Mouse (Mus musculus) large intestine, adult 2 months (tissue): ENCODE measurements at regions not wholly inside any gene's neighbourhood (a gene's known extent, or its start where the extent isn't known, plus 50 kb on each side); places are given as distances from the start of the nearest gene placed in this dataset.

Experiments
- DNase-seq: peaks from one replicate; pipeline ENCODE4 v3.0.0-alpha.2; 2012; ENCODE audit warnings: low read depth, low spot score
- WGBS: fragments of 180-500 bp; shearing (Covaris S2); methylation state at CpG from one replicate; pipeline ENCODE4 v1.1.7; 2018; 5-methylcytosine and 5-hydroxymethylcytosine counted together

- no peak for DNase-seq
- 86% methylated on average over 2 of the region's 2 CpGs for WGBS
Measured at GRCm38 (mm10) chr9:8273253-8273652, 139.2 kb upstream of the Cep126 start.

GRCm38 (mm10) chr9:8249542-8249941 lies 115.4 kb upstream of the Cep126 start:
- 75% methylated on average over 3 of the region's 3 CpGs for WGBS
- no peak for DNase-seq

GRCm38 (mm10) chr9:8228078-8228477 lies 94.0 kb upstream of the Cep126 start:
- DNase-seq: no peak

GRCm38 (mm10) chr9:8226415-8226814 lies 92.3 kb upstream of the Cep126 start:
- 21% methylated on average over 1 of the region's 1 CpGs for WGBS
- no peak for DNase-seq

GRCm38 (mm10) chr9:8208855-8209254 lies 74.8 kb upstream of the Cep126 start:
- DNase-seq: peak; percentile 3

- 75% methylated on average over 1 of the region's 1 CpGs for WGBS
Measured at GRCm38 (mm10) chr9:8185433-8185832, 51.3 kb upstream of the Cep126 start.

More at GRCm38 (mm10) chr9:8185433-8185832, 51.3 kb upstream of the Cep126 start:
- no peak for DNase-seq
